Mouse (Mus musculus): ENCODE measurements around the gene Myo15. TPM values are rescaled to one million over a fixed set of nuclear protein-coding genes. Genes with fewer than 3 reads are reported as not detected.
"Not testable (repeated sequence)": the region's sequence is repeated elsewhere in the genome, so short reads cannot be mapped to it uniquely, and the experiment has no call there.

Myo15 gene
- under 1 TPM in 1 of 2 experiments, not detected in 1; 0.04 TPM for total RNA-seq (2021)
- long read RNA-seq, experiment 1, partial matches to known transcripts: 0 of 1 reads
- long read RNA-seq, experiment 1, other reads (novel, unspliced or antisense): 1 of 1 reads
- long read RNA-seq, experiment 2: 0 reads

DNA sequence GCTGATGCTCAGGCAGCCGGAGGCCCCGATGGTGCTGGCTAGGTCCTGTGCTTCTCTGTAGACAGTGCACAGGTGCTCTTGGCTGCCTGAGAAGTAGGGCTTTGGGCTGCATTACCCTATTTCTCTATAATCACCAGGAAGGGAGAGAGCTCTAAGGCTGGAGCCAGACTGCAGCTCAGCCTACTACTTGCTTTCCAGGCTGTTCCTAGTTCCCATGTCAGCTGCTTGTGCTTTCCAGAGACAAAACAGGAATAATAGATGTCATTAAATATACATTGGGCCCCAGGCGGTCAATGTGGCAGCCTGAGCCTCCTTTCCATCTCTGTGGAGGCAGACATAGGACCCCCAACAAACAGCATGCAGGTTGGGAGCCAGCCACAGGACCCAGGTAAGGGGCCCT is at the start of gene Myo15:
Gene Myo15, plus strand, starts transcription at position 301 of the 400 bp plus-strand sequence.
- no peak for DNase-seq
- intact Hi-C loops (cut with DNase I; ENCODE audit: low total_unique reads): no loop called here

DNA sequence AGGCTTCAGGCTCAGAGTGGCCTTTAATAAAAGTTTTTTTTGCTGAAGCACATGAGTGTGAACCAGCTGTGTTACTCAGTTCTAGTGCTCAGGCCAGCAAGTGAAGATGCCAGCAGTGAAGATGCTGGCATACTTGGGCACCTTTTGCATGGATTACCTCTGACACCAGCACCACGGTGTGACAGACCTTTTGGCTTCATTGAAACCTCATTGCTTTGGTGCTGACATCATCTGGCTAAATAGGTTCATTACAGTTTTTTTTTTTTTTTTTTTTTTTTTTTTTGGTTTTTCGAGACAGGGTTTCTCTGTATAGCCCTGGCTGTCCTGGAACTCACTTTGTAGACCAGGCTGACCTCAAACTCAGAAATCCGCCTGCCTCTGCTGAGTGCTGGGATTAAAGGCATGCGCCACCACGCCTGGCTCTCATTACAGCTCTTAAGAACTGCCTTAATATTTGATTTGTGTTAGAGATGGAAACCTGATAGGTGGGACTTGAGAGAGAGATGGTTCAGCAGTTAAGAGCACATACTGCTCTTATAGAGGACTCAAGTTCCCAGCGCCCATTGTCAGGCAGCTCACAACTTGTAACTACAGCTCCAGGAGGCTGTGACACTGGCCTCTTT is 47.0 kb upstream of the Myo15 start:
- no peak for DNase-seq

DNA sequence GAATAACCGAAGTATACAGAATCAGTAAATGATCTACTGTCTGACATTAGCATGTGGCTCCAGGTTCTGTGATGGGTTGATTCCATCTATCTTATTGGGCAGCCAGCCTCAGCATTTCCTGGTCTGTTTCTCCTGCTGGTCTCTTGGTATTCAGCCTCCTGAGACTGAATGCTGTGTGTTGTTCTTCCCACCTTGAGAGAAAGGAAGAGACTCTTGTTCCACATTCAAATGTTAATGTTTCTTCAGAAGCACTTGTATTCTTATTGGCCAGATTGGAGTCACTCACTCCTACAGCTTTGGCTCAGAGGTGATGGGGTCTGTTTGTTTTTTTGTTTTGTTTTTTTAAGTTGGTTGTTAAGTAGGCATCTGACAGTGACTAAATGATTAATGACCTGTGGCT is 46.1 kb upstream of the Myo15 start:
- intact Hi-C loops (cut with DNase I; ENCODE audit: low total_unique reads): no loop called here
- no peak for DNase-seq

More for the DNA sequence above, 47.0 kb upstream of the Myo15 start:
- intact Hi-C loops (cut with DNase I; ENCODE audit: low total_unique reads): no loop called here

GRCm38 (mm10) chr11:60426417-60426816 is 42.7 kb upstream of the Myo15 start:
- no peak for DNase-seq
- intact Hi-C loops (cut with DNase I; ENCODE audit: low total_unique reads): no loop called here

GRCm38 (mm10) chr11:60427628-60428027 is 41.5 kb upstream of the Myo15 start:
- no peak for DNase-seq
- intact Hi-C loops (cut with DNase I; ENCODE audit: low total_unique reads): no loop called here

- intact Hi-C loops (cut with DNase I; ENCODE audit: low total_unique reads): loop anchor here (2.0 kb wide), 1 partner anchor 75 kb away; no protein-coding TSS in a partner anchor
- DNase-seq: no peak
These were observed 35.6 kb upstream of the Myo15 start for GRCm38 (mm10) chr11:60433501-60433900.

GRCm38 (mm10) chr11:60435133-60435532 is 34.0 kb upstream of the Myo15 start:
- intact Hi-C loops (cut with DNase I; ENCODE audit: low total_unique reads): no loop called here
- DNase-seq: no peak

GRCm38 (mm10) chr11:60436618-60437017 is 32.5 kb upstream of the Myo15 start:
- intact Hi-C loops (cut with DNase I; ENCODE audit: low total_unique reads): no loop called here
- DNase-seq: no peak

DNA sequence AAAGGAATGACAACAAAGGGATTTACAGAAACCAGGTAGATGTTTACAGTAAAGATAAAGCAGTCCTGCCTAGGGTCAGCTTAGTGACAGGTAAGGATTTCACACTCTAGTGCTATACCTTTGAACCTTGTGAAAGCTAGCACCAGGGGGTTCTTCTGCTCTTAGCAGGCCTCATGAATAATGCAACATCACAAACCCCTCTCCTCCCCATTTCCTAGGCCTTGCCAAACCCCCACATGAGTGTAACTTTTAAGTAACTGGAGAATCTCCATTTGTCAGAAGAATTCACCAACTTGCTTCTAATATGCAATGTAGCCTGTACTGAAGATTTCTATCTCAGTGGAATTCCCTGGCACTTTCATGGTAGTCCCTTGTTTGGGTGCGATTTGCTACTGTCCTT is 29.5 kb upstream of the Myo15 start:
- intact Hi-C loops (cut with DNase I; ENCODE audit: low total_unique reads); DNase-seq: not testable (repeated sequence)

GRCm38 (mm10) chr11:60440176-60440575 is 29.0 kb upstream of the Myo15 start:
- DNase-seq: no peak
- intact Hi-C loops (cut with DNase I; ENCODE audit: low total_unique reads): no loop called here

DNA sequence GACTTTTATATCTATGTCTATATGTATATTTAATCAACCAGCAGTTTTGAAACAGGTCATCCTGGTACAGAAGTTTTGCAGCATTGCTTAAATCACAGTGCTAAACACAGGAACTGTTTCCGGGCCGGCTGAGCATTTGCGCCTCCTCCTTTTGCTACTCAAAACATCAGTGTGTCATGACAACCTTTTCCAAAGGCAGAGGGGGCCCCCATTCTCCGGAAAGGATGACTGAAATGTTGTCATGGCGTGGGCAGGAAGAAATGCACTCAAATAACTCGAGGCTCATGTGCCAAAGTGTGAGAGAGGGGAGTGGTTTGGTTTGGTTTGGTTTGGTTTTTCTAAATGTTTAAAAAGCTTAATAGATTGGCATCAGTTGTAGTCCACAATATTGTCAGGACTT is 26.2 kb upstream of the Myo15 start:
- intact Hi-C loops (cut with DNase I; ENCODE audit: low total_unique reads): no loop called here
- no peak for DNase-seq

- intact Hi-C loops (cut with DNase I; ENCODE audit: low total_unique reads): no loop called here
- no peak for DNase-seq
These were observed 25.1 kb upstream of the Myo15 start for GRCm38 (mm10) chr11:60444007-60444406.

DNA sequence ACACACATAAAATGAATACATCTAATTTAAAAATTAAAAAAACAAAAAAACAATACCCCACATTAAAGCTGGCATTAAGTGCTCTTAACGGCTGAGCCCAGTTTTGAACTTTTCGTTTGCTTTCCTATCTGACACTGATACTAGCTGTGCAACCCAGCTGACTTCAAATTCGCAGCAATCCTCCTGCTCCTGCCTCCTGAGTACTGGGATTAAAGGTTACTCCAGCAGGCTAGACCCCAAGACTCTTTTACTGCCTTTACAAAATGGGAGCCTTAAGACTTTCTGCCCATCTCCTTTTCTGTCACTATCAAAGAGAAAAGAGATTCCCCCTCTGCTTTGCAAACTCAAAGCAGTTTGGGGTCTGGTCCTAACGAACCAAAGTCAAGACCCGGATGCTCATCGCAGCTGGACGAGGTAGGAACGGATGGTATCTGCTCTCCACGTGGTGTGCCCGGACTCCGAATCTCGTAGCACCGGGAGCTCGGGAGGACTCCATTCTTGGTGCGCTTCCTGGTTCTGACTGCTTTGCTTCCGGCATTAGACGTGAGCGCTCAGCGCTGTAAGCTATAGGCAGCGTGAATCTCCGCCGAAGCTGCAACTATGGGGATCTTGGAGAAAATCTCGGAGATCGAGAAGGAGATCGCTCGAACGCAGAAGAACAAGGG is 14.9 kb upstream of the Myo15 start, which contains the start of gene Drg2:
Gene Drg2, plus strand, starts transcription at position 512 of the 665 bp plus-strand sequence.
- peak; percentile 86 for DNase-seq

DNA sequence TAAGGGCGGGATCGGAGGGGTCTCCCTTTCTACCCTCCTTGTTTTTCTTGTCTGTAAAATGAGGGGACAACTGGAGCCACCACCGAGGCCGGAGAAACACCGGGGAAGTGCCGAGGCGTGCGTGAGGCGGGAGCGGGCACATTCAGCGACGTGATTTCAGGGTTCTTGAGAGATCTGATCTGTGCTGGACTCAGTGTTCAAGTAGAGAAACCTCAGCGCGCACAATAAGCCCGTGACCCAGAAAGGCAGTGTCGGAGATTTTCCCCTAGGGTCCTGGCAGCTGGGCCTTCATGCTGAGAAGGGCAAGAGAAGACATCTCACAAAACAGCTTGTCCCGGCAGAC is 14.4 kb upstream of the Myo15 start:
- intact Hi-C loops (cut with DNase I; ENCODE audit: low total_unique reads): no loop called here
- DNase-seq: no peak

More for the DNA sequence above, 14.9 kb upstream of the Myo15 start, which contains the start of gene Drg2:
- intact Hi-C loops (cut with DNase I; ENCODE audit: low total_unique reads): no loop called here

GRCm38 (mm10) chr11:60457973-60458372 is 11.2 kb upstream of the Myo15 start:
- intact Hi-C loops (cut with DNase I; ENCODE audit: low total_unique reads): no loop called here
- DNase-seq: no peak

GRCm38 (mm10) chr11:60465943-60466380 is 3.2 kb upstream of the Myo15 start:
- intact Hi-C loops (cut with DNase I; ENCODE audit: low total_unique reads): no loop called here
- DNase-seq: no peak

GRCm38 (mm10) chr11:60470743-60471142 is 1.6 kb downstream of the Myo15 start:
- intact Hi-C loops (cut with DNase I; ENCODE audit: low total_unique reads): no loop called here

GRCm38 (mm10) chr11:60474534-60474933 is 5.4 kb downstream of the Myo15 start:
- DNase-seq: no peak
- intact Hi-C loops (cut with DNase I; ENCODE audit: low total_unique reads): no loop called here

More at GRCm38 (mm10) chr11:60470743-60471142, 1.6 kb downstream of the Myo15 start:
- DNase-seq: no peak

DNA sequence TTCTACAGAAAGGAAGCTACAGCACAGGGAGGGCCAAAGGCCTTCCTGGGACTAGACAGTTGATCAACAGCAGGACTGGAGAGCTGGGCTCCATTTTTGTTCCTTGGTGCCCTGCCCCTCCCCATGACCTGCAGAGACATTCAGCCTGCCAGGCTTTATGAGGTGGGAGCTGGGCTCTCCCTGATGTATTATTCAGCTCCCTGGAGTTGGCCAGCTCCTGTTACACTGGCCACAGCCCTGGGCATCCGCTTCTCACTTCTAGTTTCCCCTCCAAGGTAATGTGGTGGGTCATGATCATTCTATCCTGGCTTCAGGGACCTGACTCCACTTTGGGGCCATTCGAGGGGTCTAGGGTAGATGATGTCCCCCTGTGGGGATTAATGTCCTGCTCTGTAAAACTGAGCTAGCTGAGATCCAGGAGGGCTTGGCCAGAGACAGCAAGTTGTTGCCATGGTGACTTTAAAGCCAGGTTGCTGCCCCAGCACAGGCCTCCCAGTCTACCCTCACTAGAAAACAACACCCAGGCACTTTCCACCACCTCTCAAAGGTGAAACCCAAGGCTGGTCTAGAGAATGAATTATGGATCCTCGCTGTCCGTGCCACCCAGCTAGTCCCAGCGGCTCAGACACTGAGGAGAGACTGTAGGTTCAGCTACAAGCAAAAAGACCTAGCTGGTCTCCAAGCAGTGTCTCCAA is 6.7 kb downstream of the Myo15 start:
- DNase-seq: no peak
- intact Hi-C loops (cut with DNase I; ENCODE audit: low total_unique reads): no loop called here

- no peak for DNase-seq
- intact Hi-C loops (cut with DNase I; ENCODE audit: low total_unique reads): no loop called here
These were observed 9.0 kb downstream of the Myo15 start for GRCm38 (mm10) chr11:60478121-60478520.
